Mouse (Mus musculus) intestine, embryonic 15.5 days (tissue): ENCODE data around the gene Vps37c. TPM values are rescaled to one million over a fixed set of nuclear protein-coding genes. Genes with fewer than 3 reads are reported as not detected.

ENCODE experiments used
- ATAC-seq: fragments of 200-750 bp; cut with Nextera tagmentation; 2 replicates; pipeline ENCODE4 v1.8.0; 2017; ENCODE audit warnings: moderate TSS enrichment, moderate library complexity
- H3K27ac ChIP-seq: fragments of 300-500 bp; sonication (generic); 2 replicates; pipeline ENCODE4 v1.5.1; 2015; ENCODE audit warnings: mild to moderate bottlenecking, inconsistent platforms
- H3K27me3 ChIP-seq: fragments of 300-500 bp; sonication (generic); replicated peaks from 2 replicates; pipeline ENCODE4 v1.6.1; 2015; ENCODE audit warnings: inconsistent platforms
- H3K36me3 ChIP-seq: fragments of 300-500 bp; sonication (generic); 2 replicates; pipeline ENCODE4 v1.6.1; 2015; ENCODE audit warnings: inconsistent platforms
- H3K4me1 ChIP-seq: fragments of 300-500 bp; sonication (generic); replicated peaks from 2 replicates; pipeline ENCODE4 v1.6.1; 2015; ENCODE audit warnings: inconsistent platforms
- H3K4me2 ChIP-seq: fragments of 300-500 bp; sonication (generic); replicated peaks from 2 replicates; pipeline ENCODE4 v1.6.1; 2015; ENCODE audit warnings: mild to moderate bottlenecking, inconsistent platforms
- H3K4me3 ChIP-seq: fragments of 300-500 bp; sonication (generic); replicated peaks from 2 replicates; pipeline ENCODE4 v1.5.1; 2015; ENCODE audit warnings: inconsistent platforms
- H3K9ac ChIP-seq: fragments of 300-500 bp; sonication (generic); 2 replicates; pipeline ENCODE4 v1.6.1; 2015; ENCODE audit warnings: inconsistent platforms
- H3K9me3 ChIP-seq: fragments of 300-500 bp; sonication (generic); 2 replicates; pipeline ENCODE4 v1.6.1; 2016; ENCODE audit warnings: inconsistent platforms
- WGBS: fragments of 180-500 bp; shearing (Covaris S2); methylation state at CpG from one replicate; pipeline ENCODE4 v1.1.7; 2015; 5-methylcytosine and 5-hydroxymethylcytosine counted together
- polyA plus RNA-seq: library from polyadenylated mRNA; unstranded; fragments of >200 nt; fragmentation: Nextera tagmentation; extraction: Ambion mirVana; gene quantifications from 2 replicates; pipeline ENCODE4 v1.2.1, GENCODE M21; 2015

The Vps37c gene
- polyA plus RNA-seq, 1 experiment from 2014 or later, result 28.1 TPM

DNA sequence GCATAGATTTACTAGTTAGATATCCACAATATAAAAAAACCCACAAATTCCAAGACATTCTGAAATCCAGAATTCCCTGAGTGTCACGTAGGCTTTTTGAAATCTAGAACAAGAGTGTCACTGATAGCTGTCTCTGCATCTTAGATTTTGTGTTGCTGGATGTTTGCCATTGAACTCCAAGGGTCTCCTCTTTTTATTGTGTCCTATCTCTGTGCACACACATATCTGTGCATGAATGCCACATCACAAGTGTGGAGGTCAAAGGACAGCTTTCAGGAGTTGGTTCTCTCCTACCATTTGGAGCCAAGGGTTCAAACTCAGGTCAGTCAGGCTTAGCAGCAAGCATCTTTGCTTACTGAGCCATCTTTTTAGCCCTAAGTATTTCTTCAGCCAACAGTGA is 19.3 kb downstream of the Vps37c start:
- H3K9me3 ChIP-seq, result no peaks in the 10 kb centered on the region
- peaks cover 28% of the 10 kb centered on the region for H3K36me3 ChIP-seq
- H3K27ac ChIP-seq, result no peak overlapping the region
- ATAC-seq, result no peak
- no peak overlapping the region for H3K4me3 ChIP-seq
- no peaks in the 10 kb centered on the region for H3K27me3 ChIP-seq
- H3K4me2 ChIP-seq, result no peak overlapping the region
- WGBS, result 83% methylated on average over 1 of the region's 1 CpGs
- peaks cover 9% of the 10 kb centered on the region for H3K4me1 ChIP-seq
- no peak overlapping the region for H3K9ac ChIP-seq

DNA sequence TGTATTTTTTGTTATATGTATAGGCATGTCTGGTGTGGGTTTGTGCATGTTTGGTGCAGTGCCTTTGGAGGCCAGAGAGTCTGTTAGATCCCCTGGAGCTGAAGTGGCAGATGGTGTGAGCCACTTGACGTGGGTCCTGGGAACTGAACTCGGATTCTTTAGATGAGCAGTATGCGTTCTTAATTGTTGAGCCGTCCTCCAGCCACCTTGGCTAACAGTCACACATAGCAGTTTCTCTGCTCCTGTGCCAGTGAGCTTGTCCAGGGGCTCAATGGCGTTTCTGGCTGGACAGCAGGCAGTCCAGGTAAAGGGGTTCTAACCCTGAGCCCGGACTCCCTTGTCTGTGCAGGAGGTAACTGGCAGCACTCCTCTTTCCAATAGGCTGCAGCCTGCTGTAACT is 20.4 kb downstream of the Vps37c start:
- WGBS, result 81% methylated on average over 6 of the region's 6 CpGs
- H3K27me3 ChIP-seq, result no peaks in the 10 kb centered on the region
- peaks cover 9% of the 10 kb centered on the region for H3K4me1 ChIP-seq
- H3K27ac ChIP-seq, result no peak overlapping the region
- ATAC-seq, result no peak
- no peak overlapping the region for H3K9ac ChIP-seq
- H3K4me3 ChIP-seq, result no peak overlapping the region
- H3K9me3 ChIP-seq, result no peaks in the 10 kb centered on the region
- no peak overlapping the region for H3K4me2 ChIP-seq
- peaks cover 33% of the 10 kb centered on the region for H3K36me3 ChIP-seq

DNA sequence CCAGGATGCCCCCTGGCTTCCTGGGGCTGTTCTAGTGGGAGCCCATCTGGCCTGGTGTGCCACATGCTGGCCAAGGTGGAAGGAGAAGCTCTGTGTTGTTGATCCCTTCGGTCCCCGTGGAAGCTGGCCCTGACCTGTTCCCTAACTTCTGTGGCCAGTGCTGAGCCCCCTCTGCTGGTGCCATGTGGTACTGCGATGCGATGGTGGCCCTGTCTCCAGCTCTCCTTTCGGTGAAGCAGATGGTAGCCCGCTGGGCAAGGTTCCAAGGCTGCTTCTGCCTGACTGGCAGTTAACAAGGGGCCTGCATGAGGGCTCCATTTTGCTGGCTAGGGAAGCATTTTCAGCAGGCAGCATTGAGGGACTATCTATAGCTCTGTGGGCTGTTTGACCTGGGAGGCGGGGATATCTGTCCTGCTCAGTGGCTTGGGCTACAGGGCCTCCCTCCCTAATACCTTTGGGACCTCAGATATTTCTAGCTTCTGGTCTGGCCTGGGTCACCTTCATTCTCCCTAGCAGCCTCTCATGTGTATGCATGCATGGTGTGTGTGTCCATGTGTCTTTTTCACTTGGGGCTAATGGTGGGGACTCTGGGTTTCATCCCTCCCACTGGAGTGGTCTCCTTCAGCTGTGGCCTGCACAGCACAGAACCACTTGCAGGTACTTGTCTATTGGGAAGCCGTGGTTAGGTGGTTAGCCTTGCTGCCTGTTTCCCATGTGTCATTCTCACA is 21.0 kb downstream of the Vps37c start:
- no peak overlapping the region for H3K9ac ChIP-seq
- 25% methylated on average over 8 of the region's 8 CpGs for whole genome bisulfite sequencing
- peak; percentile 85 for ATAC-seq
- no peaks in the 10 kb centered on the region for H3K9me3 ChIP-seq
- no peak overlapping the region for H3K4me2 ChIP-seq
- peaks cover 33% of the 10 kb centered on the region for H3K36me3 ChIP-seq
- no peak overlapping the region for H3K4me3 ChIP-seq
- peaks cover 9% of the 10 kb centered on the region for H3K4me1 ChIP-seq
- H3K27me3 ChIP-seq, result no peaks in the 10 kb centered on the region
- H3K27ac ChIP-seq, result peak overlapping the region; percentile 42; the same call in 1 of the 2 replicates

DNA sequence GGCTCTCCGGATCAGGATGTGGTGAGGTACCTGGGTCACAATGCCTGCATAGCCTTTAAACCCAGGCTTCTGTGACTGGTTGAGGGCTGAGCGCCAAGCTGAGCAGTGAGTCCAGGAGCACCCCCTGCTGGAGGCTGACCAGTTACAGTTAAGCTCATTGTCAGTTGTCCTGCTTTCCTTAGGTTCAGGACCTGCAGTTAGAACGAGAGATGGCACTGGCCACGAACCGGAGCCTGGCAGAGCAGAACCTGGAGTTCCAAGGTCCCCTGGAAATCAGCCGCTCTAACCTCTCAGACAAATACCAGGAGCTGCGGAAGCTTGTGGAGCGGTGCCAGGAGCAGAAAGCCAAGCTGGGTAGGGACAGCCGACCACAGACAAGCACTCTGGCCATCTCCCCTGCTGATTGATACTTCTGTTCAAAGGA is 21.6 kb downstream of the Vps37c start:
- no peak overlapping the region for H3K4me3 ChIP-seq
- WGBS, result 77% methylated on average over 9 of the region's 9 CpGs
- H3K36me3 ChIP-seq, result peaks cover 33% of the 10 kb centered on the region
- H3K27me3 ChIP-seq, result no peaks in the 10 kb centered on the region
- H3K9ac ChIP-seq, result no peak overlapping the region
- H3K27ac ChIP-seq, result 0 out of 2 replicates have a peak overlapping the region, but pooled peaks have one; percentile 42
- no peaks in the 10 kb centered on the region for H3K9me3 ChIP-seq
- ATAC-seq, result peak; percentile 26; the same call in 1 of the 2 replicates
- H3K4me1 ChIP-seq, result peaks cover 9% of the 10 kb centered on the region
- no peak overlapping the region for H3K4me2 ChIP-seq

DNA sequence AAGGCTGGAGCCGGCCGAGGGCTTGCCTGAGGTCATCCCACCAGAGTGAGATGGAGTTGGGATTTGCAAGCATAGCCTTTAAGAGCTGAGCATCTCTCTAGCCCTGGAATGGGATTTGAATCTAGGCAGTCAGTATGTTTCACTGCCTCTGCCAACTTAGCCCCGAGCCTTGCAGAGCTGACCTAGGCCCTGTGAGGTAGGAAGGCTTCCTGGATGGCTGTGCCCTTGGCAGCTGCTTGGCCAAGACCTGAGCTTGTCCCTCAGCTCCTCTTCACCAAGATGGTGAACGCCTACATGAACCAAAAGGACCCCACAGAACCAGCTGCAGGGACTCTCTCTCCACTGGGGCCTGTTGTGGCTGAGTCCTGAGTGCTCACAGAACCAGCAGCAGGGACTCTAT is 22.2 kb downstream of the Vps37c start:
- WGBS, result 88% methylated on average over 4 of the region's 4 CpGs
- Histone ChIP-seq H3K4me3 (no peak overlapping the region), H3K9me3 (no peaks in the 10 kb centered on the region), H3K27me3 (no peaks in the 10 kb centered on the region), H3K4me2 (no peak overlapping the region), H3K4me1 (peaks cover 9% of the 10 kb centered on the region), H3K9ac (no peak overlapping the region), H3K27ac (no peak overlapping the region), H3K36me3 (peaks cover 33% of the 10 kb centered on the region)
- no peak for ATAC-seq

DNA sequence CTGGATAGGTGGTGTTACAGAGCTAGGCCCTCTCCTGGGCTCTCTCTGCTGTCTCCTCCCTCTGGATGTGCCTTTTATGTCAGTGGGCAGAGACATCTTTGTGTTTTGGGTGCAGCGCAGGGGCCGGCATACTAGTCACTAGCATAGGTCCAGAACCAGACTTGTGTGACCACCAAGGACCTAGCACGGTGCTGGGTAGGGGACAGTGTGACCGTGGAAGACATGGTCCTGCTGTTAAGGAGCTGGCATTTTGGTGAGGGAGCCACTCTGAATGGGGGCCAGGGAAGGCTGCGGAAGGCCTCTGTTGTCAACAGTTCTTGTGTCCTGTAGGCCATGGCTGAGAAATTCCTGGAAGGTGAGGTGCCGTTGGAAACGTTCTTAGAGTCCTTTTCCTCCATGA is 23.7 kb downstream of the Vps37c start:
- H3K9me3 ChIP-seq, result no peaks in the 10 kb centered on the region
- H3K4me2 ChIP-seq, result no peak overlapping the region
- peaks cover 33% of the 10 kb centered on the region for H3K36me3 ChIP-seq
- H3K4me3 ChIP-seq, result no peak overlapping the region
- no peak overlapping the region for H3K27ac ChIP-seq
- no peaks in the 10 kb centered on the region for H3K27me3 ChIP-seq
- no peak for ATAC-seq
- peaks cover 9% of the 10 kb centered on the region for H3K4me1 ChIP-seq
- H3K9ac ChIP-seq, result no peak overlapping the region
- WGBS, result 90% methylated on average over 7 of the region's 7 CpGs

DNA sequence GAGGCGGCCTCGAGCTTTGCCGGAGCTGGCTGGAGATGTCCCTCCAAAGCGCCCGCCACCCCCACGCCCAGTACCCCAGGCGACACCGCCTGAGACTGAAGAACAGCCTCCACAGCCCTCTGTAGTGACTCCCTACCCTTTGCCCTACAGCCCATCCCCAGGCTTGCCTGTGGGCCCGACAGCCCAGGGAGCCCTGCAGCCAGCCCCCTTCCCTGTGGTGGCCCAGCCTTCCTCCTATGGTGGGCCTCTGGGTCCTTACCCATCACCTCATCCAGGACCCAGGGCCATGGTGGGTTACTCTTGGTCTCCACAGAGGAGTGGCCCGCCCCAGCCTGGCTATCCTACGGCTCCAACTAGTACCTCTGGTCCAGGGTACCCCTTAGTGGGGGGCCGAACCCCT is 24.1 kb downstream of the Vps37c start:
- Histone ChIP-seq H3K27me3 (no peaks in the 10 kb centered on the region), H3K4me1 (peaks cover 9% of the 10 kb centered on the region), H3K9ac (no peak overlapping the region), H3K4me2 (no peak overlapping the region), H3K4me3 (no peak overlapping the region), H3K36me3 (peaks cover 30% of the 10 kb centered on the region), H3K27ac (no peak overlapping the region), H3K9me3 (no peaks in the 10 kb centered on the region)
- WGBS, result 96% methylated on average over 12 of the region's 12 CpGs
- no peak for ATAC-seq

DNA sequence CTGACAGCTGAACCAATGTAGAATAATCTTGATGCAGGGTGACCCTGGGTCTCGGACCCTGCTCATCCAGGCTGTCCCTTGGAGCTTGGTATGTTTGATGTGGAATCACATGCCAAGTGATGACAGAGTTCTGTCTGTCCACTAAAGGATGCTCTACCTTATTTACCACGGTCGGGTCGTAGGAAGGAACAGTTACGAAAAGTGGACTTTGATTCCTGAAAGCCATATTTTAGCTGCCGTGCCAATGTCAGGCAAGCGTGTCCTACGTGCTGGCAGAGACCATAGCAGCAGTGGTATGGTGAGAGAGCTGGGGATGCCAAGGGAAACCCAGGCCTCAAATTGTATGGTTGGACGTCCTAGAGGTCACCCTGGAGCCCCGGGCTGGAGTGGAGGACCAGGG is 25.0 kb downstream of the Vps37c start:
- H3K36me3 ChIP-seq, result peaks cover 30% of the 10 kb centered on the region
- no peak overlapping the region for H3K4me2 ChIP-seq
- H3K9ac ChIP-seq, result no peak overlapping the region
- H3K4me1 ChIP-seq, result peaks cover 9% of the 10 kb centered on the region
- no peak for ATAC-seq
- 90% methylated on average over 10 of the region's 10 CpGs for WGBS
- H3K27ac ChIP-seq, result no peak overlapping the region
- H3K4me3 ChIP-seq, result no peak overlapping the region
- H3K27me3 ChIP-seq, result no peaks in the 10 kb centered on the region
- H3K9me3 ChIP-seq, result no peaks in the 10 kb centered on the region

DNA sequence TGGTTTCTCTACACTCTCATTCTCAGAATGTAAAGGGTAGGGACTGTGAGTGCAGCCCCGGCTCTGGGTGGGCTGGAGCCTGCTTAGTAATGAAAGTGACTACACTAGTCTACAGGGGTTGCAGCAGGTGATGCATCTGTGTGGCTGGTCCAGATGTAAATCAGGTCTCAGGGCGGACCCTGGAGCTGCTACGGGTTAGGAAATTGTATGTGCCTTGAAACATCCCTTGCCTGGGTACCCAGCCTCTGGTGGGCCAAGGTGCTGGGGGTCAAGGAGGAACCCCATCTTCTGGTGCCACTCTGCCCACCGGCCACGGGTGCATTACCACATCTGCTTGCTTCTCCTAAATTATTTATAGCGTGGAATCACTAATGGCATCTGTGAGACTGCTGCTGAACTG is 25.6 kb downstream of the Vps37c start:
- ATAC-seq, result no peak
- no peak overlapping the region for H3K4me2 ChIP-seq
- 83% methylated on average over 6 of the region's 6 CpGs for WGBS

DNA sequence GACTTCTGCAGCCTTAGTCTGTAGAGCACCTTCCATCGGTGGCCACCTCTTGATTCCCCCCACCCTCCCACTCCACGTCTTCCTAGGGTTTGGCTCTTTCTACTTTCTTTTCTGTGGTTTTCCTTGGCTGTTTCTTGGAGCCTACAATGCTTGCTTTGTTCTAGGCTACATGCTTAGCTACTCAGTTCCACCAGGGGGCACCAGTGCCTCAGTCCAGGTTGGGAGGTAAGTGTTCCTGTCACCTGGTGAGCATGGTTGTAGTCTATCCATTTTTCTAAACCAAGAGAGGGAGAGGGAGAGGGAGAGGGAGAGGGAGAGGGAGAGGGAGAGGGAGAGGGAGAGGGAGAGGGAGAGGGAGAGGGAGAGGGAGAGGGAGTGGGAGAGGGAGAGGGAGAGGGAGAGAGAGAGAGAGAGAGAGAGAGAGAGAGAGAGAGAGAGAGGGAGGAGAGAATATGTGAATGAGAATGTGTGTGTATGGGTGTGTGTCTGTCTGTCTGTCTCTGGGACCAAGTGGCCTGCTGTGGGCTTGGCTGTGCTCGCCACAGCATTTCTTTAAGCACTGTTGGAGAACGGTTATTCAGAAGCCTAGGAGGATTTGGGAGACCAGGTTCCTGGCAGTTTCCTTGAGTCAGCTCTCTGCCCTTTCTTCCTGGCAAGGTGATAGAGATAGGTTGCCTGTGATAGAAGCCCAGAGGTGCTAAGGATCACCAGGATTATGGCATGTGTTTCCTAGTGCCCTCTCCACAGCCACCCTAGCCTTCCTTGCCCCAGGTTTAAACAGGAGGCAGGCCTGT is 26.3 kb downstream of the Vps37c start:
- peak; percentile 58 for ATAC-seq
- H3K4me3 ChIP-seq, result no peak overlapping the region
- H3K9ac ChIP-seq, result no peak overlapping the region
- WGBS, result 50% methylated on average over 4 of the region's 4 CpGs
- H3K27ac ChIP-seq, result no peak overlapping the region
- H3K36me3 ChIP-seq, result peaks cover 30% of the 10 kb centered on the region
- no peaks in the 10 kb centered on the region for H3K9me3 ChIP-seq
- H3K4me1 ChIP-seq, result peaks cover 1% of the 10 kb centered on the region; the same call in 1 of the 2 replicates
- no peaks in the 10 kb centered on the region for H3K27me3 ChIP-seq
- no peak overlapping the region for H3K4me2 ChIP-seq

More for the DNA sequence above, 25.6 kb downstream of the Vps37c start:
- Histone ChIP-seq H3K9me3 (no peaks in the 10 kb centered on the region), H3K4me3 (no peak overlapping the region), H3K9ac (no peak overlapping the region), H3K4me1 (peaks cover 6% of the 10 kb centered on the region), H3K27me3 (no peaks in the 10 kb centered on the region), H3K27ac (no peak overlapping the region), H3K36me3 (peaks cover 30% of the 10 kb centered on the region)

DNA sequence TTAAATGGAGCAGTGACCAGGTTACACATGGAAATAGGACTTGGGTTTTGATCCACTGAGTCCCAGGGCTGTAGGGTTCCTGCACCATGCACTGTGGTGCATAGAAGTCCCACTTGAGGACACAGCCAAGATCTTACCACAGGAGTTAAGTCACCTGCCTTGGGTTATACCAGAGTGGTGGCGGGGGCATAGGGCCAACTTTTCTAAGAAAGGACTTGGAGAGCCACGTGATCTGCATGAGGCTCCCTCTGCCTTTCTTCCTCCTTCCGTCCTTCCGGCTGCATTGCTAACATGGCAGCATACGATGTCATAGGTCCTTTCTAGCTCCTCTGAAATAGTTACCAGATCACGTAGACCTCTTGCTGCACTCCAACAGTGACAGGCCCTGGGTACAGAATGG is 26.9 kb downstream of the Vps37c start:
- H3K4me1 ChIP-seq, result peaks cover 7% of the 10 kb centered on the region; the same call in 1 of the 2 replicates
- H3K9ac ChIP-seq, result no peak overlapping the region
- no peak overlapping the region for H3K27ac ChIP-seq
- H3K4me2 ChIP-seq, result no peak overlapping the region
- peaks cover 26% of the 10 kb centered on the region for H3K36me3 ChIP-seq
- no peaks in the 10 kb centered on the region for H3K9me3 ChIP-seq
- H3K4me3 ChIP-seq, result no peak overlapping the region
- no peak for ATAC-seq
- H3K27me3 ChIP-seq, result no peaks in the 10 kb centered on the region
- 91% methylated on average over 6 of the region's 6 CpGs for WGBS

DNA sequence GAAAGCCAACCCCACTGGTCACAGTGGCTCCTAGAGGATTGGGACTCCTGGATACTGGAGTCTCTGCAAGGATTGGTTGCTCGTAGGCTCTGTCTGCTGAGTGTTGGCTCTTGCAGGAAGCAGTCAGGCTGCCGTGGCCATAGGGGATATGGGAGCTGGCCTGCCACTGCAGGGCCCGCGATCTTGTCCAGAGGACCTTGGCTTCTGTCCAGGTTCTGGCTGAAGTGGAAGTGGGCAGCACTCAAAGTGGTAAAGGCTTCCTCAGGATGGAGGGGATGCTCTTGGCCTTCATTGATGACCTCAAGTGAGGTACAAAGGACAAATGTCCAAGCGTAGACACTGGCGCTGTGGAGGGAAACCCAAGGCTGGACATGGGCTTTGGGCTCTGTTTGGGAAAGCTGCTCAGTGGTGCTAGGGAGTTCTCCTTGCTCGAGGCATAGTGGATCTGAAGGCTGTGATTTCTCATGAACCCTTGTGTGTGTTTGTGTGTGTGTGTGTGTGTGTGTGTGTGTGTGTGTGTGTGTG is 29.8 kb downstream of the Vps37c start:
- H3K9me3 ChIP-seq, result no peaks in the 10 kb centered on the region
- no peak overlapping the region for H3K9ac ChIP-seq
- H3K27ac ChIP-seq, result no peak overlapping the region
- no peak for ATAC-seq
- no peak overlapping the region for H3K4me3 ChIP-seq
- H3K4me2 ChIP-seq, result no peak overlapping the region
- no peaks in the 10 kb centered on the region for H3K27me3 ChIP-seq
- peaks cover under 1% of the 10 kb centered on the region for H3K36me3 ChIP-seq
- WGBS, result 62% methylated on average over 7 of the region's 7 CpGs
- H3K4me1 ChIP-seq, result peaks cover 7% of the 10 kb centered on the region; the same call in 1 of the 2 replicates
